Mouse (Mus musculus) mature B cell (primary cell): ENCODE data around the gene Flg.

ENCODE experiments used
- in situ Hi-C: fragments of 300-500 bp; cut with MboI; formaldehyde crosslinking; loops from 2 replicates; pipeline ENCODE4 v1.14.3; 2019

Gene Flg

DNA sequence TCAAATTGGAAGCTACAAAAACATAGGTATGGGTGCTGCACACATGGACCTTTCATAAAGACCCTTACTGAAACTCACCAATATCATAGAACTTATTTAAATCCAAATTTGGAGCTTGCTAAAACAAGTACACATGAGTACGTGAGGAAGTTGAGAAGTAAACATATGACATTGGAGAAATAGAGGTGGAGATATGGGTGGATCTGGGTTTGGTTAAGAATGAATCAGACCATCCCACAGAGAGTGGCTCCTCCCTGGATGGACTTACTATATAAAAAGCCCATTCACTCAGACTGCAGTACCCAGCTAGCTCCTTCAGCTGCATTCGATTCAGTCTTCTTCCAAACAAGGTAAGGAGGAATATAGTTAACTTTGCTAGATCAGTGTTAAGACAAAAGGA is at the start of gene Flg:
TSS of gene Flg (plus strand) at position 301 of the 400 bp plus-strand sequence.
- in situ Hi-C loops = no loop called here

- in situ Hi-C loops = no loop called here
Observed at GRCm38 (mm10) chr3:93297542-93297941, 24.2 kb downstream of the Flg start.

- in situ Hi-C loops = no loop called here
Observed at GRCm38 (mm10) chr3:93299832-93300231, 26.5 kb downstream of the Flg start.

DNA sequence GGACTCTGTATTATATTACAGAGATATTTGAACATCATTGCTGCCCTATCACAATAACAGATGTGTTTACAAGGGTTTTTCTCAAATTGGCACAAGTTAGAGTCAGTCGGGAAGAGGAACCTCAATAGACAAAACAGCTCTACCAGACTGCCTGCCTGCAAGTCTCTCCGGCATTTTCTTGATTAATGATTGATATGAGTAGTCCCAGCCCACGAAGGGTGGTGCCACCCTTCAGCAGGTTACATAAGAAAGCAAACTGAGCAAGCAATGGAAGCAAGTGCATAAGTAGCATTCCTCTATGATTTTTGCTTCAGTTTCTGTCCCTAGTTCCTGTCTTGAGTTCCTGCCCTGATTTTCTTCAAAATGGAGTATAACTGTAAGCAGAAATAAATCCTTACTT is 28.6 kb downstream of the Flg start:
- in situ Hi-C loops = no loop called here

- in situ Hi-C loops = no loop called here
Observed at GRCm38 (mm10) chr3:93306142-93306541, 32.8 kb downstream of the Flg start.

- in situ Hi-C loops = no loop called here
Observed at GRCm38 (mm10) chr3:93311371-93311770, 38.0 kb downstream of the Flg start.

GRCm38 (mm10) chr3:93314388-93314787 is 41.1 kb downstream of the Flg start:
- in situ Hi-C loops = no loop called here

GRCm38 (mm10) chr3:93319449-93319848 is 46.1 kb downstream of the Flg start, which contains the start of gene Hrnr:
Hrnr (plus strand) TSS chr3:93319749.
- in situ Hi-C loops = no loop called here

GRCm38 (mm10) chr3:93337749-93338148 is 64.4 kb downstream of the Flg start:
- in situ Hi-C loops = no loop called here

DNA sequence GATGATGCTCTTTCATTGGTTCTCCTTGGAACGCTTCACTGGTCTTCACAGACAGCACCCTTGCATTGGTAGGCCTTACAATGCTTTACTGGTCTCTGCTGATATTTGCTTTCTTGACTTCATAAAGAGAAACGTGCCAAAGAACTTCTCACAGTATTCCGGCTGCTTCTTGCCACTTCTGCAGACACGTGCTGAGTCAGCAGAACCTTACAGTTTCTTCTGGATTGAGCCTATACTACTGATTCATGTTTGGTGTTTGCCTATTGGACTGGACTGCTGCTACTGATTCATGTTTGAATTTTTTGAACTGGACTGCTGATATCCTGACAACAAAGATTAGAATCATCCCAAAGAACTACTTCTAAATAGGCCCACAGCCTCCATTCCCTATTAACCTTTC is 66.7 kb downstream of the Flg start:
- in situ Hi-C loops = no loop called here
